Mouse (Mus musculus) bone marrow macrophage, adult 2 months (primary cell): ENCODE results near the gene Olfr1259. TPM values are rescaled to one million over a fixed set of nuclear protein-coding genes. Genes with fewer than 3 reads are reported as not detected.
"Not testable (repeated sequence)": the region's sequence is repeated elsewhere in the genome, so short reads cannot be mapped to it uniquely, and the experiment has no call there.

Source experiments
- H3K27ac ChIP-seq: 2 replicates; pipeline ENCODE4 v1.5.1; 2012; ENCODE audit warnings: low read depth, low read length; ENCODE audit not compliant: insufficient read depth
- H3K4me1 ChIP-seq: 2 replicates; pipeline ENCODE4 v1.6.1; 2012; ENCODE audit warnings: low read length; ENCODE audit not compliant: control insufficient read depth, insufficient read depth
- H3K4me3 ChIP-seq: 2 replicates; pipeline ENCODE4 v1.5.1; 2012; ENCODE audit warnings: mild to moderate bottlenecking, low read length, moderate library complexity; ENCODE audit not compliant: insufficient read depth
- CTCF ChIP-seq: IDR thresholded peaks from 2 replicates; pipeline ENCODE4 v1.5.1; 2012; ENCODE audit warnings: low read depth, mild to moderate bottlenecking, low read length, moderate library complexity
- POLR2A ChIP-seq: IDR thresholded peaks from 2 replicates; pipeline ENCODE4 v1.6.1; 2012; ENCODE audit warnings: mild to moderate bottlenecking, low read depth, low read length, borderline replicate concordance
- polyA plus RNA-seq: library from polyadenylated mRNA; stranded (reverse); fragments of >200 nt; gene quantifications from 2 replicates; pipeline ENCODE4 v1.2.4, GENCODE M21; 2012; ENCODE audit not compliant: missing spikeins, insufficient read depth, insufficient read length

The Olfr1259 gene
- polyA plus RNA-seq: not detected in 2 replicates

DNA sequence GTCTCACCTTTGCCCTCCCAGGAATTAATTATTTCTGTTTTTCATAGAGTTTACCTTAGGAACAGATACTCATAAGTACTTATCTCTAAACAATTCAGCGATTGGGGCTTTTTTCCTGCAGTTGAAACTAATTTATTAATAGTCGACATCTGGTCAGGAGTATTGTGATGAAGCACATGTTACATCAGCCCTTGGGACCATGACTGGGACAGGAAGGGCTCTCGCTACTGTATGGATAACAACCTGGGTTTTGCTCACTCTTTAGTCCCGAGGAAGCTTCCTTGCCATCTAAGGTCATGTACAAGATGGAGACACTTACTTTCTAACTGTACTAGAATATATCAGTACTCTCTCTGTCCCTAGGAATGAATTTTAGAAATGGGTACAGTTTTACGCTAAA, at the start of gene Olfr1259:
TSS of gene Olfr1259 (minus strand) at position 101 of the 400 bp plus-strand sequence.
- Histone ChIP-seq H3K4me3 (no peak within 1 kb of the TSS), H3K27ac (no peak within 1 kb of the TSS), H3K4me1 (no peaks in the 10 kb centered on the region)
- TF ChIP-seq POLR2A (no peak), CTCF (no peak)

DNA sequence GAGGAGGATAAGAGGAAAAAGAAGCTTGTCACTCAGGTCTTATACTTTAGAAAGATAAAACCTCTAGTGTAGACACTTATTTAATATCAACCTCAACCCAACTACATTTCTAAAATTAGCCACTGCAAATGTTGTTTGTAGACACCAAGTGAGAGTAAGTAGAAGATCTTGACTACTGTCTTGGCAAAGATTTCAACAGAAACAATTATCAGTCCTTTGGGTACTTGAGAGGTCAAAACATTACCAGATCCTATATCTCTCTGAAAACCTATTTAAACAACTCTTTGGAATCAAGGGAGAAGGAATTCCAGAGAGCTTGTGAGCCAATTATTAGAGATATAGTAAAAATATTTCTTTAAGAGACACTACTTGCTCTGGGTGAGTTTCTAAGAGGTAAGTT, 42.5 kb upstream of the Olfr1259 start, which contains the start of gene Olfr1261:
TSS of gene Olfr1261 (plus strand) at position 301 of the 400 bp plus-strand sequence.
- Histone ChIP-seq H3K27ac (no peak within 1 kb of the TSS), H3K4me1 (no peaks in the 10 kb centered on the region), H3K4me3 (no peak within 1 kb of the TSS)
- TF ChIP-seq CTCF (no peak), POLR2A (no peak)

DNA sequence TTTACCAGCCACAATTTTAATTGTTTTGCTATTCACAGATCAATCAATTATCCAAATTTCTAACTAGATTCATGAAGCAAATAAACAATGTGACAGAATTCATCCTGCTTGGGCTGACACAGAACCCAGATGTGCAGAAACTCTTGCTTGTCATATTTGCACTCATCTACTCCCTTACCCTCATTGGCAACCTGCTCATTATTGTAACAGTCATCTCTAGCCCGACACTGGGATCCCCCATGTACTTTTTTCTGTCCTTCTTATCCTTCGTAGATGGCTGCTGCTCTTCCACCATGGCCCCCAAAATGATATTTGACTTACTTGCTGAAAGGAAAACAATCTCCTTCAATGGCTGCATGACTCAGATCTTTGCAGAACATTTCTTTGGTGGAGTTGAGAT, 29.2 kb upstream of the Olfr1259 start:
- no peak overlapping the region for H3K27ac ChIP-seq
- TF ChIP-seq CTCF: no peak
- H3K4me1 ChIP-seq: no peaks in the 10 kb centered on the region
- H3K4me3 ChIP-seq: no peak overlapping the region

DNA sequence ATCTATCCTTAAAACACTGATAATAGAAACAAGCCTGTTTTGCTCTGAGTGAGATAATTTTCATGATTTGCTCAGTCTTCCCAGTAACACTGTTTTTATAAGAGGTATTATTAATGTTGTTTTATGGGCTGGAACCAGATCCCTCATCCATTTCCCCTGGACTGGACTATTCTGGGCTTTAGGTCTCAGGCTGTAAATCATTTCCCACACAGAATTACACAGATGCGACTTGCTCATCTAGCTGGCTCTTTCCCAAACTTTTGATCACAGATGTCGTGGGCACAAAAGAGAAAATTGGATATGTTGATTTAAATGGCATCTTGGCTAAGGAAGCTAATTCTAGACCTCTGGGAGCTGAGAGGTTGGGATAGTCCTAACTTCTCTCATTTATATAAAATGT, 25.7 kb upstream of the Olfr1259 start, which contains the start of gene Olfr1260:
TSS of gene Olfr1260 (plus strand) at position 157 of the 400 bp plus-strand sequence.
- Histone ChIP-seq H3K4me3 (no peak within 1 kb of the TSS), H3K27ac (no peak within 1 kb of the TSS), H3K4me1 (no peaks in the 10 kb centered on the region)
- TF ChIP-seq POLR2A: no peak
- no peak for TF ChIP-seq CTCF

DNA sequence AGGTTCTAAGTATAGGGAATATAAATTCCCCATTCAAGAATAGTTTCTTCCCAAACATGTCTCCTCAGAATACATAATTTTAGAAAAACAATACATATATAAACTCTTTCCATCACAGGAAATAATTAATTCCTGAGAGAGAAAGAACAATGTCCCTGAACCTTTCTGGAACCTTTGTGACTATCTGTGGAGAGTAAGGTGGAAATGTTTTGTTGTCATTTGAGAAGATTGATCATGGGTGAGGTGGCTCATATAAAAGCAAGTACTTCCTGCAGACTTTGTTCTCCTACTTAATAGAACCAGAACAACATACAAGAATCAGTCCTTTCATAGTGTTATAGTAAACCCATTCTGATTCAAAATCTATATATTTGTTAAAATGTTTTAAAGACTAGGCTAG, 21.5 kb downstream of the Olfr1259 start, which contains the start of gene Olfr1258:
TSS of gene Olfr1258 (plus strand) at position 301 of the 400 bp plus-strand sequence.
- Histone ChIP-seq H3K4me3 (no peak within 1 kb of the TSS), H3K4me1 (no peaks in the 10 kb centered on the region), H3K27ac (no peak within 1 kb of the TSS)
- TF ChIP-seq POLR2A (no peak), CTCF (no peak)

DNA sequence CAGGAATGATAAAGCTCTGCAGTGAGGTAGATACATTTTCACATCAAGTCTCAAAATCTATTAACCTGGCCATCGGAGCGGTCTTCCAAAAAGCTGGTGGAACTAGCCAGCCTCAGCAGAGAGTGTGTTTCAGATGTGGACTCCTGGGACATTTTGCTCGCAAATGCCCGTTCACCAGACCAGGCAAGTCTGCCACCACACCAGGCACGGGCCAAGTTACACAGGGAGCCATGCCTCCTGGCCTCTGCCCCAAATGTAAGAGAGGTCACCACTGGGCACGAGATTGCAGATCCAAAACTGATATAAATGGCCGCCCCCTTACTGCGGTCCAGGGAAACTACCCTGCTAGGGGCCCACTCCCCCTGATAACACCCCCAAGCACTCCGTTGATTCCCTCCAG, 35.8 kb downstream of the Olfr1259 start:
- H3K27ac ChIP-seq, H3K4me1 ChIP-seq, H3K4me3 ChIP-seq: not testable (repeated sequence)

Other genes with a start within 250 kb of the Olfr1259 start
- gene Olfr1252, start 223.7 kb downstream of the Olfr1259 start, polyA plus RNA-seq: not detected in 2 replicates
- not detected in 2 replicates for gene Olfr1253, start 191.6 kb downstream of the Olfr1259 start, polyA plus RNA-seq
- gene Olfr1254, start 155.0 kb downstream of the Olfr1259 start, polyA plus RNA-seq: 0.25 TPM in 1 of 2 replicates, not detected in the other
- not detected in 2 replicates for gene Olfr1255, start 136.6 kb downstream of the Olfr1259 start, polyA plus RNA-seq
- not detected in 2 replicates for gene Olfr1256, start 107.1 kb downstream of the Olfr1259 start, polyA plus RNA-seq
- not detected in 2 replicates for gene Olfr48, start 100.5 kb downstream of the Olfr1259 start, polyA plus RNA-seq
- not detected in 2 replicates for gene Olfr1257, start 70.2 kb downstream of the Olfr1259 start, polyA plus RNA-seq
- not detected in 2 replicates for gene Olfr1258, start 21.4 kb downstream of the Olfr1259 start, polyA plus RNA-seq
- not detected in 2 replicates for gene Olfr1260, start 25.7 kb upstream of the Olfr1259 start, polyA plus RNA-seq
- not detected in 2 replicates for gene Olfr1261, start 42.6 kb upstream of the Olfr1259 start, polyA plus RNA-seq
- not detected in 2 replicates for gene Olfr1262, start 51.5 kb upstream of the Olfr1259 start, polyA plus RNA-seq
- not detected in 2 replicates for gene Olfr1263, start 63.5 kb upstream of the Olfr1259 start, polyA plus RNA-seq
- not detected in 2 replicates for gene Olfr1264, start 76.9 kb upstream of the Olfr1259 start, polyA plus RNA-seq
- not detected in 2 replicates for gene Olfr1265, start 86.7 kb upstream of the Olfr1259 start, polyA plus RNA-seq
- gene Olfr140, start 114.9 kb upstream of the Olfr1259 start, polyA plus RNA-seq: not detected in 2 replicates
- not detected in 2 replicates for gene Olfr1269, start 172.7 kb upstream of the Olfr1259 start, polyA plus RNA-seq
- not detected in 2 replicates for gene Olfr32, start 193.6 kb upstream of the Olfr1259 start, polyA plus RNA-seq
- not detected in 2 replicates for gene Olfr1270, start 204.4 kb upstream of the Olfr1259 start, polyA plus RNA-seq